Comparison of ENCODE assay signal across 32 mouse cellular contexts in genomic region chr17:5453657-5454056, GRCm38 (mm10). TPM values are rescaled to one million over a fixed set of nuclear protein-coding genes. Genes with fewer than 3 reads are reported as not detected.
"Had no signal": no experiment of that assay in that cellular context is flagged by ENCODE, and none has a peak within 500 bp of the region (broad histone marks: within the 10 kb centered on the region; RNA-seq: fewer than 3 reads in every experiment).

No protein-coding gene starts in this region.

- H3K27me3 ChIP-seq: intestine, embryonic 15.5 days had no signal

- DNase-seq: gastrocnemius, postnatal 10 days; gastrocnemius, postnatal 25 days; heart, adult 18-20 months; heart, postnatal 10 days; heart, postnatal 4 days; kidney, adult 18-20 months; kidney, adult 8-10 months; kidney, postnatal 10 days; kidney, postnatal 25 days; kidney, postnatal 4 days; liver; liver, embryonic 13.5 days; liver, postnatal 0 days had no signal

- H3K4me2 ChIP-seq: heart, embryonic 12.5 days; hindbrain, embryonic 12.5 days; hindbrain, embryonic 14.5 days; intestine, embryonic 15.5 days; limb, embryonic 12.5 days; liver, embryonic 11.5 days; liver, embryonic 13.5 days; liver, embryonic 15.5 days had no signal

- H3K27ac ChIP-seq: heart, embryonic 10.5 days; hindbrain, embryonic 10.5 days; hindbrain, embryonic 12.5 days; hindbrain, embryonic 14.5 days; intestine, embryonic 15.5 days; layer of hippocampus, adult 2 months; left cerebral cortex, adult 2 months; limb, embryonic 10.5 days; limb, embryonic 12.5 days; liver, embryonic 13.5 days; liver, embryonic 15.5 days had no signal

- ATAC-seq: hindbrain, embryonic 16.5 days; inflammation-experienced regulatory T-cells, adult 6 months; intestine, embryonic 15.5 days; intestine, postnatal 0 days; liver, postnatal 0 days had no signal

- H3K4me3 ChIP-seq: heart, embryonic 10.5 days; heart, embryonic 12.5 days; hindbrain, embryonic 10.5 days; hindbrain, embryonic 12.5 days; intestine, embryonic 15.5 days; layer of hippocampus, adult 2 months; left cerebral cortex, adult 2 months; limb, embryonic 10.5 days; limb, embryonic 12.5 days; liver, embryonic 13.5 days; liver, embryonic 15.5 days had no signal

- H3K36me3 ChIP-seq: heart, embryonic 10.5 days; heart, embryonic 12.5 days; hindbrain, embryonic 10.5 days; hindbrain, embryonic 12.5 days; intestine, embryonic 15.5 days; limb, embryonic 10.5 days; limb, embryonic 12.5 days; liver, embryonic 13.5 days; liver, embryonic 15.5 days had no signal

- H3K4me1 ChIP-seq: heart, embryonic 10.5 days; hindbrain, embryonic 10.5 days; hindbrain, embryonic 12.5 days; intestine, embryonic 15.5 days; limb, embryonic 10.5 days; limb, embryonic 12.5 days; liver, embryonic 13.5 days; liver, embryonic 15.5 days had no signal

- H3K9ac ChIP-seq: heart, embryonic 12.5 days; hindbrain, embryonic 12.5 days; hindbrain, embryonic 14.5 days; intestine, embryonic 15.5 days; limb, embryonic 12.5 days; liver, embryonic 13.5 days; liver, embryonic 15.5 days; liver, postnatal 0 days had no signal

- H3K9me3 ChIP-seq: heart, embryonic 10.5 days; heart, embryonic 12.5 days; hindbrain, embryonic 10.5 days; hindbrain, embryonic 12.5 days; intestine, embryonic 15.5 days; limb, embryonic 10.5 days; limb, embryonic 12.5 days; liver, embryonic 13.5 days; liver, embryonic 15.5 days had no signal

RNA-seq across cellular contexts. Expression of gene Ldhal6b, which starts 35.1 kb away (rescaled TPM):
- polyA plus RNA-seq: heart, embryonic 10.5 days; heart, embryonic 12.5 days; heart, embryonic 14.5 days; heart, embryonic 16.5 days; hindbrain, embryonic 12.5 days; hindbrain, embryonic 16.5 days; inflammation-experienced regulatory T-cells, adult 6 months; intestine, embryonic 15.5 days; intestine, postnatal 0 days; kidney, embryonic 14.5 days; kidney, embryonic 16.5 days; limb, embryonic 10.5 days; limb, embryonic 12.5 days; liver, embryonic 11.5 days; liver, embryonic 13.5 days; liver, embryonic 15.5 days; liver, postnatal 0 days had no signal
